Mouse (Mus musculus) kidney, embryonic 16.5 days (tissue): ENCODE measurements around the gene Apopt1. TPM values are rescaled to one million over a fixed set of nuclear protein-coding genes. Genes with fewer than 3 reads are reported as not detected.

Source experiments
- ATAC-seq: fragments of 200-750 bp; cut with Nextera tagmentation; 2 replicates; pipeline ENCODE4 v1.8.0; 2017; ENCODE audit warnings: moderate TSS enrichment; ENCODE audit not compliant: low FRiP score, low TSS enrichment
- H3K27ac ChIP-seq: fragments of 300-500 bp; sonication (generic); 2 replicates; pipeline ENCODE4 v1.5.1; 2014; ENCODE audit warnings: low read length
- H3K27me3 ChIP-seq: fragments of 300-500 bp; sonication (generic); 2 replicates; pipeline ENCODE4 v1.6.1; 2014; ENCODE audit warnings: low read length, control low read depth, mixed read lengths; ENCODE audit not compliant: insufficient read depth
- H3K36me3 ChIP-seq: fragments of 300-500 bp; sonication (generic); 2 replicates; pipeline ENCODE4 v1.6.1; 2014; ENCODE audit warnings: low read length, control low read depth, mixed read lengths; ENCODE audit not compliant: insufficient read depth
- H3K4me1 ChIP-seq: fragments of 300-500 bp; sonication (generic); 2 replicates; pipeline ENCODE4 v1.6.1; 2014; ENCODE audit warnings: low read length, control low read depth, mixed read lengths; ENCODE audit not compliant: insufficient read depth
- H3K4me2 ChIP-seq: fragments of 300-500 bp; sonication (generic); replicated peaks from 2 replicates; pipeline ENCODE4 v1.6.1; 2014; ENCODE audit warnings: low read depth, low read length
- H3K4me3 ChIP-seq: fragments of 300-500 bp; sonication (generic); 2 replicates; pipeline ENCODE4 v1.5.1; 2014; ENCODE audit warnings: mild to moderate bottlenecking, low read length
- H3K9ac ChIP-seq: fragments of 300-500 bp; sonication (generic); replicated peaks from 2 replicates; pipeline ENCODE4 v1.6.1; 2014; ENCODE audit warnings: low read length
- H3K9me3 ChIP-seq: fragments of 300-500 bp; sonication (generic); 2 replicates; pipeline ENCODE4 v1.6.1; 2016; ENCODE audit warnings: low read length, control low read depth
- WGBS: fragments of 180-500 bp; shearing (Covaris S2); extraction: QIAGEN DNeasy Blood & Tissue Kit; methylation state at CpG from one replicate; pipeline ENCODE4 v1.1.7; 2014; 5-methylcytosine and 5-hydroxymethylcytosine counted together
- polyA plus RNA-seq: library from polyadenylated mRNA; unstranded; fragments of >200 nt; fragmentation: Nextera tagmentation; extraction: Ambion mirVana; gene quantifications from 2 replicates; pipeline ENCODE4 v1.2.1, GENCODE M21; 2015

The Apopt1 gene
- polyA plus RNA-seq, 1 experiment from 2014 or later, result 54.8 TPM

GRCm38 (mm10) chr12:111762620-111763280 is 49.7 kb downstream of the Apopt1 start:
- no peak for ATAC-seq
- 91% methylated on average over 13 of the region's 13 CpGs for WGBS

GRCm38 (mm10) chr12:111766313-111767236 is 53.5 kb downstream of the Apopt1 start:
- Histone ChIP-seq H3K9me3 (no peaks in the 10 kb centered on the region), H3K9ac (0 out of 2 replicates have a peak overlapping the region, but pooled peaks have one; percentile 41), H3K27me3 (no peaks in the 10 kb centered on the region), H3K4me2 (no peak overlapping the region; the same call in 1 of the 2 replicates), H3K27ac (peak overlapping the region; percentile 43; the same call in 1 of the 2 replicates), H3K4me3 (0 out of 2 replicates have a peak overlapping the region, but pooled peaks have one; percentile 1), H3K36me3 (peaks cover 9% of the 10 kb centered on the region; the same call in 1 of the 2 replicates), H3K4me1 (peaks cover 30% of the 10 kb centered on the region)
- WGBS, result 59% methylated on average over 16 of the region's 16 CpGs
- ATAC-seq, result no peak

More at GRCm38 (mm10) chr12:111762620-111763280, 49.7 kb downstream of the Apopt1 start:
- Histone ChIP-seq H3K36me3 (peaks cover 9% of the 10 kb centered on the region; the same call in 1 of the 2 replicates), H3K9me3 (no peaks in the 10 kb centered on the region), H3K27me3 (no peaks in the 10 kb centered on the region), H3K27ac (no peak overlapping the region), H3K4me2 (no peak overlapping the region), H3K9ac (no peak overlapping the region), H3K4me3 (no peak overlapping the region), H3K4me1 (peaks cover 41% of the 10 kb centered on the region)

GRCm38 (mm10) chr12:111768322-111768928 is 55.4 kb downstream of the Apopt1 start:
- 87% methylated on average over 10 of the region's 10 CpGs for WGBS
- H3K4me2 ChIP-seq, result no peak overlapping the region
- no peak overlapping the region for H3K9ac ChIP-seq
- peaks cover 24% of the 10 kb centered on the region for H3K4me1 ChIP-seq
- H3K9me3 ChIP-seq, result no peaks in the 10 kb centered on the region
- ATAC-seq, result no peak
- H3K27me3 ChIP-seq, result no peaks in the 10 kb centered on the region
- H3K36me3 ChIP-seq, result peaks cover 13% of the 10 kb centered on the region
- no peak overlapping the region for H3K4me3 ChIP-seq
- H3K27ac ChIP-seq, result no peak overlapping the region

GRCm38 (mm10) chr12:111769306-111769705 is 56.2 kb downstream of the Apopt1 start:
- Histone ChIP-seq H3K27me3 (no peaks in the 10 kb centered on the region), H3K9me3 (no peaks in the 10 kb centered on the region), H3K4me3 (no peak overlapping the region), H3K27ac (no peak overlapping the region; the same call in 1 of the 2 replicates), H3K9ac (no peak overlapping the region), H3K4me2 (no peak overlapping the region), H3K4me1 (peaks cover 24% of the 10 kb centered on the region), H3K36me3 (peaks cover 17% of the 10 kb centered on the region)
- ATAC-seq, result peak; percentile 60; the same call in 1 of the 2 replicates
- 30% methylated on average over 10 of the region's 10 CpGs for WGBS

GRCm38 (mm10) chr12:111769816-111770577 is 56.9 kb downstream of the Apopt1 start:
- WGBS, result 56% methylated on average over 8 of the region's 9 CpGs
- Histone ChIP-seq H3K4me2 (no peak overlapping the region), H3K27ac (no peak overlapping the region; the same call in none of the 2 replicates), H3K27me3 (no peaks in the 10 kb centered on the region), H3K9me3 (no peaks in the 10 kb centered on the region), H3K36me3 (peaks cover 23% of the 10 kb centered on the region), H3K9ac (no peak overlapping the region), H3K4me1 (peaks cover 24% of the 10 kb centered on the region), H3K4me3 (no peak overlapping the region)
- ATAC-seq, result no peak

- Histone ChIP-seq H3K4me3 (no peak overlapping the region), H3K27ac (no peak overlapping the region; the same call in 1 of the 2 replicates), H3K4me1 (peaks cover 22% of the 10 kb centered on the region), H3K36me3 (peaks cover 30% of the 10 kb centered on the region), H3K9ac (no peak overlapping the region), H3K9me3 (no peaks in the 10 kb centered on the region), H3K27me3 (no peaks in the 10 kb centered on the region), H3K4me2 (no peak overlapping the region)
- no peak for ATAC-seq
- 83% methylated on average over 10 of the region's 10 CpGs for WGBS
Measured at GRCm38 (mm10) chr12:111770651-111771050, 57.6 kb downstream of the Apopt1 start.

GRCm38 (mm10) chr12:111774156-111774555 is 61.1 kb downstream of the Apopt1 start:
- Histone ChIP-seq H3K4me1 (peaks cover 4% of the 10 kb centered on the region), H3K9me3 (no peaks in the 10 kb centered on the region), H3K36me3 (peaks cover 63% of the 10 kb centered on the region), H3K27me3 (no peaks in the 10 kb centered on the region), H3K9ac (no peak overlapping the region), H3K4me3 (no peak overlapping the region), H3K27ac (no peak overlapping the region), H3K4me2 (no peak overlapping the region)
- 87% methylated on average over 16 of the region's 16 CpGs for WGBS
- no peak for ATAC-seq

- H3K27me3 ChIP-seq, result no peaks in the 10 kb centered on the region
- ATAC-seq, result no peak
- no peak overlapping the region for H3K4me3 ChIP-seq
- H3K36me3 ChIP-seq, result peaks cover 70% of the 10 kb centered on the region
- H3K4me1 ChIP-seq, result no peaks in the 10 kb centered on the region; the same call in 1 of the 2 replicates
- H3K9ac ChIP-seq, result no peak overlapping the region
- WGBS, result 80% methylated on average over 15 of the region's 15 CpGs
- no peak overlapping the region for H3K4me2 ChIP-seq
- H3K9me3 ChIP-seq, result no peaks in the 10 kb centered on the region
- H3K27ac ChIP-seq, result no peak overlapping the region
Measured at GRCm38 (mm10) chr12:111774845-111775244, 61.8 kb downstream of the Apopt1 start.

GRCm38 (mm10) chr12:111777919-111778318 is 64.9 kb downstream of the Apopt1 start:
- H3K36me3 ChIP-seq, result peaks cover 87% of the 10 kb centered on the region
- WGBS, result 88% methylated on average over 13 of the region's 13 CpGs
- no peaks in the 10 kb centered on the region for H3K9me3 ChIP-seq
- no peaks in the 10 kb centered on the region for H3K27me3 ChIP-seq
- H3K27ac ChIP-seq, result 0 out of 2 replicates have a peak overlapping the region, but pooled peaks have one; percentile 20
- no peak overlapping the region for H3K4me3 ChIP-seq
- no peaks in the 10 kb centered on the region for H3K4me1 ChIP-seq
- no peak overlapping the region for H3K9ac ChIP-seq
- 0 out of 2 replicates have a peak, but pooled peaks have one; percentile 29 for ATAC-seq
- H3K4me2 ChIP-seq, result no peak overlapping the region
